Mouse (Mus musculus) myocyte (in vitro differentiated cells): ENCODE measurements around the gene Bend6.
A peak's percentile ranks its signal among the peaks of the same experiment; 100 is the strongest.

Experiments
- CEBPB ChIP-seq: IDR thresholded peaks from 2 replicates; pipeline ENCODE4 v1.6.1; 2011; ENCODE audit warnings: mild to moderate bottlenecking, moderate library complexity; ENCODE audit not compliant: poor library complexity, insufficient read depth, severe bottlenecking
- E2F4 ChIP-seq: IDR thresholded peaks from one replicate; pipeline ENCODE4 v1.6.1; 2011; ENCODE audit warnings: mild to moderate bottlenecking, control low read depth, moderate library complexity; ENCODE audit not compliant: insufficient read depth
- MAX ChIP-seq: IDR thresholded peaks from one replicate; pipeline ENCODE4 v1.6.1; 2011; ENCODE audit warnings: low read depth, mild to moderate bottlenecking, control low read depth
- MYOD1 ChIP-seq, 3 experiments: IDR thresholded peaks; one replicate each; pipeline ENCODE4 v1.6.1; 2011; ENCODE audit warnings: control low read depth in 2 of 3, low read depth in 2 of 3, mild to moderate bottlenecking in 2 of 3, moderate library complexity in 1 of 3; ENCODE audit not compliant: insufficient read length in 2 of 3, control insufficient read depth in 1 of 3
- POLR2A ChIP-seq: IDR thresholded peaks from one replicate; pipeline ENCODE4 v1.6.1; 2011; ENCODE audit warnings: low read depth, mild to moderate bottlenecking, control low read depth, moderate library complexity; ENCODE audit not compliant: insufficient read length
- POLR2AphosphoS2 ChIP-seq: IDR thresholded peaks from one replicate; pipeline ENCODE4 v1.6.1; 2011; ENCODE audit warnings: low read depth, control low read depth; ENCODE audit not compliant: insufficient read length
- SRF ChIP-seq: IDR thresholded peaks from one replicate; pipeline ENCODE4 v1.6.1; 2011; ENCODE audit warnings: low read depth; ENCODE audit not compliant: control insufficient read depth, insufficient read length
- TCF12 ChIP-seq: IDR thresholded peaks from one replicate; pipeline ENCODE4 v1.6.1; 2011; ENCODE audit warnings: mild to moderate bottlenecking, control low read depth; ENCODE audit not compliant: poor library complexity, insufficient read depth, severe bottlenecking
- TCF3 ChIP-seq: IDR thresholded peaks from one replicate; pipeline ENCODE4 v1.6.1; 2011; ENCODE audit warnings: low read depth, control low read depth; ENCODE audit not compliant: insufficient read length
- USF1 ChIP-seq: IDR thresholded peaks from one replicate; pipeline ENCODE4 v1.6.1; 2011; ENCODE audit warnings: low read depth, mild to moderate bottlenecking, control low read depth, moderate library complexity

GRCm38 (mm10) chr1:33932845-33933499, 25.4 kb upstream of the Bend6 start:
- TF ChIP-seq POLR2AphosphoS2: no peak
- TF ChIP-seq POLR2A: no peak
- no peak for TF ChIP-seq TCF12
- no peak for TF ChIP-seq MAX
- no peak for TF ChIP-seq TCF3
- peak in 1 of 3 experiments; percentile 24 for TF ChIP-seq MYOD1 (IDR thresholded peaks at IDR 0.05; ENCODE audit: control insufficient read depth in 1 of 3, insufficient read length in 2 of 3, low read depth in 2 of 3)
- no peak for TF ChIP-seq SRF
- TF ChIP-seq USF1: no peak
- TF ChIP-seq E2F4: no peak
- no peak for TF ChIP-seq CEBPB
